Mouse (Mus musculus) CH12.LX (cell line): ENCODE results near the gene Slc44a4.
"Not testable (repeated sequence)": the region's sequence is repeated elsewhere in the genome, so short reads cannot be mapped to it uniquely, and the experiment has no call there.

Experiments used
- CTCF ChIP-seq, 2 experiments: IDR thresholded peaks in 1 of 2; conservative IDR thresholded peaks in 1 of 2; 2 replicates each; pipeline ENCODE4 v1.5.1; 2011 to 2012; ENCODE audit warnings: low read depth in 2 of 2, low read length in 2 of 2, improper control_type of control experiment in 1 of 2, inconsistent platforms in 1 of 2, mild to moderate bottlenecking in 1 of 2, moderate library complexity in 1 of 2
- E2F4 ChIP-seq: IDR thresholded peaks from 2 replicates; pipeline ENCODE4 v1.6.1; 2011; ENCODE audit warnings: low read depth, low read length, improper control_type of control experiment; ENCODE audit not compliant: insufficient replicate concordance
- PAX5 ChIP-seq: IDR thresholded peaks from 2 replicates; pipeline ENCODE4 v1.6.1; 2012; ENCODE audit warnings: low read length, inconsistent platforms, mixed read lengths
- POLR2A ChIP-seq: IDR thresholded peaks from 2 replicates; pipeline ENCODE4 v1.6.1; 2011; ENCODE audit warnings: low read depth, mild to moderate bottlenecking, improper control_type of control experiment, low read length
- ZMIZ1 ChIP-seq: IDR thresholded peaks from 2 replicates; pipeline ENCODE4 v1.6.1; 2012; ENCODE audit warnings: low read depth, mild to moderate bottlenecking, inconsistent platforms, low read length, improper control_type of control experiment
- ZNF384 ChIP-seq: IDR thresholded peaks from 2 replicates; pipeline ENCODE4 v1.6.1; 2012; ENCODE audit warnings: low read depth, low read length, improper control_type of control experiment, inconsistent platforms

DNA sequence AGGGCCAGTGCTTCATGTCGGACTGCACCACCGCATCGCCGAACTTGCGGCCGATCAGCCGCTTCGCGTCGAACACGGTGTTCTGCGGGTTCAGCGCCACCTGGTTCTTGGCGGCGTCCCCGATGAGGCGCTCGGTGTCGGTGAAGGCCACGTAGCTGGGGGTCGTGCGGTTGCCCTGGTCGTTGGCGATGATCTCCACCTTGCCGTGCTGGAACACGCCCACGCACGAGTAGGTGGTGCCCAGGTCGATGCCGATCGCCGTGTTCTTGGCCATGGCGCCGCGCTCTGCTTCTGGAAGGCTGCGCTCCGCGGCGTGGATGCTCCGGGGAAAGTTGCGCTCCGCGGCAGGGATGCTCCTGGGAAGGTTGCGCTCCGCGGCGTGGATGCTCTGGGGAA, 44.5 kb downstream of the Slc44a4 start:
- not testable (repeated sequence) for TF ChIP-seq PAX5; CTCF (conservative IDR thresholded peaks at IDR 0.05 in 1 of 2, IDR thresholded peaks at IDR 0.05 in 1 of 2; ENCODE audit: low read depth in 2 of 2, low read length in 2 of 2); POLR2A; ZMIZ1; E2F4; ZNF384
